In the genomic region with DNA sequence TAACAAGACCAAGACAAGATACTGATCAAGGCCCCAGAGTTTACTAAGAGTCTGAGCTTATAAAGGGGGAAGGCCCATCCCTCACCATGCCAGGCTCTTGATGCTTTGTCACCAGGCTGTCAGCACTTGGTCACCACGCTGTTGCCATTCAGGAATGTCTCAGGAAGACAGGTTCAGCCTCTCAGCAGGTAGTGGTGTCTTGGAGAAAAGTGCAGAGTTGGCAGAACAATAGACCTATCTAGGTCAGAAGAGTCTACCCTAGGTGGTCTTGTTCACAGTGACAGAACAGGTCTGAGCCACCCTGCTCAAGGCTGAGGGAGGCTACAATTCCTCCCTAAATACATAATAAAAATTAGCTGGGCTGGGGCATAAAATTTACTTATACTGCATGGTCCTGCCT, we compare ENCODE assay signal across 17 mouse cellular contexts. TPM values are rescaled to one million over a fixed set of nuclear protein-coding genes. Genes with fewer than 3 reads are reported as not detected.
"Had no signal": no experiment of that assay in that cellular context is flagged by ENCODE, and none has a peak within 500 bp of the region (broad histone marks: within the 10 kb centered on the region; RNA-seq: fewer than 3 reads in every experiment).

No protein-coding gene starts in this region.

RNA-seq across cellular contexts. Expression of a gene that starts 5.8 kb away (rescaled TPM):
- total RNA-seq: megakaryocyte progenitor cell, adult 5-6 weeks; midbrain, postnatal 0 days; monocyte, adult 5-6 weeks had no signal
- polyA plus RNA-seq: liver, postnatal 0 days; lung, adult 2 months; lung, embryonic 15.5 days; lung, postnatal 0 days; macrophage; midbrain, embryonic 11.5 days; midbrain, embryonic 13.5 days; midbrain, embryonic 15.5 days; midbrain, postnatal 0 days; neural tube, embryonic 13.5 days; neural tube, embryonic 15.5 days; small intestine, adult 2 months; stomach, embryonic 14.5 days; stomach, embryonic 16.5 days; thymus, postnatal 0 days had no signal

RNA-seq across cellular contexts. Expression of a gene that starts 46.1 kb away (rescaled TPM):
- total RNA-seq: megakaryocyte progenitor cell, adult 5-6 weeks; midbrain, postnatal 0 days; monocyte, adult 5-6 weeks had no signal
- polyA plus RNA-seq: liver, postnatal 0 days; lung, adult 2 months; lung, embryonic 15.5 days; lung, postnatal 0 days; macrophage; midbrain, embryonic 11.5 days; midbrain, embryonic 13.5 days; midbrain, embryonic 15.5 days; midbrain, postnatal 0 days; neural tube, embryonic 13.5 days; neural tube, embryonic 15.5 days; small intestine, adult 2 months; stomach, embryonic 14.5 days; stomach, embryonic 16.5 days; thymus, postnatal 0 days had no signal
